Mouse (Mus musculus) embryonic facial prominence, embryonic 14.5 days (tissue): Measurements from ENCODE around the gene Cdh23. TPM values are rescaled to one million over a fixed set of nuclear protein-coding genes. Genes with fewer than 3 reads are reported as not detected.

Experiments
- ATAC-seq: fragments of 200-750 bp; cut with Nextera tagmentation; 2 replicates; pipeline ENCODE4 v1.8.0; 2017; ENCODE audit warnings: low read depth, moderate number of reproducible peaks, moderate TSS enrichment
- DNase-seq: peaks from one replicate; pipeline ENCODE4 v3.0.0-alpha.2; 2015; ENCODE audit warnings: low spot score
- H3K27ac ChIP-seq: fragments of 300-500 bp; sonication (generic); replicated peaks from 2 replicates; pipeline ENCODE4 v1.5.1; 2014; ENCODE audit warnings: low read depth, mild to moderate bottlenecking, low read length, moderate library complexity
- H3K27me3 ChIP-seq: fragments of 300-500 bp; sonication (generic); replicated peaks from 2 replicates; pipeline ENCODE4 v1.6.1; 2014; ENCODE audit warnings: low read length; ENCODE audit not compliant: control insufficient read depth, insufficient read depth
- H3K36me3 ChIP-seq: fragments of 300-500 bp; sonication (generic); 2 replicates; pipeline ENCODE4 v1.6.1; 2014; ENCODE audit warnings: low read length, mixed read lengths; ENCODE audit not compliant: control insufficient read depth, insufficient read depth
- H3K4me1 ChIP-seq: fragments of 300-500 bp; sonication (generic); 2 replicates; pipeline ENCODE4 v1.6.1; 2014; ENCODE audit warnings: antibody characterized with exemption, low read length; ENCODE audit not compliant: control insufficient read depth, insufficient read depth
- H3K4me2 ChIP-seq: fragments of 300-500 bp; sonication (generic); 2 replicates; pipeline ENCODE4 v1.6.1; 2014; ENCODE audit warnings: low read depth, mild to moderate bottlenecking, low read length, moderate library complexity, mixed read lengths
- H3K4me3 ChIP-seq: fragments of 300-500 bp; sonication (generic); 2 replicates; pipeline ENCODE4 v1.5.1; 2014; ENCODE audit warnings: low read depth, mild to moderate bottlenecking, low read length
- H3K9ac ChIP-seq: fragments of 300-500 bp; sonication (generic); 2 replicates; pipeline ENCODE4 v1.6.1; 2014; ENCODE audit warnings: low read depth, mild to moderate bottlenecking, low read length, moderate library complexity, mixed read lengths
- H3K9me3 ChIP-seq: fragments of 300-500 bp; sonication (generic); 2 replicates; pipeline ENCODE4 v1.6.1; 2016; ENCODE audit warnings: low read length; ENCODE audit not compliant: control insufficient read depth
- WGBS: fragments of 180-500 bp; shearing (Covaris S2); extraction: QIAGEN DNeasy Blood & Tissue Kit; methylation state at CpG from one replicate; pipeline ENCODE4 v1.1.7; 2014; 5-methylcytosine and 5-hydroxymethylcytosine counted together
- polyA plus RNA-seq: library from polyadenylated mRNA; unstranded; fragments of >200 nt; fragmentation: Nextera tagmentation; extraction: Ambion mirVana; gene quantifications from 2 replicates; pipeline ENCODE4 v1.2.1, GENCODE M21; 2014

Gene Cdh23
- polyA plus RNA-seq, 1 experiment from 2014 or later = 1.0 TPM

- no peak overlapping the region for H3K9ac ChIP-seq
- no peaks in the 10 kb centered on the region for H3K27me3 ChIP-seq
- peak overlapping the region; percentile 61 for H3K27ac ChIP-seq
- H3K4me2 ChIP-seq = no peak overlapping the region
- peak; percentile 59 for DNase-seq
- 47% methylated on average over 11 of the region's 11 CpGs for WGBS
- no peak overlapping the region for H3K4me3 ChIP-seq
- H3K9me3 ChIP-seq = no peaks in the 10 kb centered on the region
- H3K4me1 ChIP-seq = peaks cover 25% of the 10 kb centered on the region
- H3K36me3 ChIP-seq = no peaks in the 10 kb centered on the region
- no peak; the same call in 1 of the 2 replicates for ATAC-seq
Measured at GRCm38 (mm10) chr10:60354881-60355677, 341.2 kb downstream of the Cdh23 start.

- H3K9ac ChIP-seq = no peak overlapping the region
- H3K27me3 ChIP-seq = no peaks in the 10 kb centered on the region
- no peak overlapping the region for H3K27ac ChIP-seq
- H3K4me3 ChIP-seq = no peak overlapping the region
- no peaks in the 10 kb centered on the region for H3K36me3 ChIP-seq
- H3K4me1 ChIP-seq = peaks cover 29% of the 10 kb centered on the region
- no peak for ATAC-seq
- WGBS = 90% methylated on average over 4 of the region's 4 CpGs
- no peaks in the 10 kb centered on the region for H3K9me3 ChIP-seq
- H3K4me2 ChIP-seq = no peak overlapping the region
- no peak for DNase-seq
Measured at GRCm38 (mm10) chr10:60354003-60354325, 342.3 kb downstream of the Cdh23 start.

- H3K27ac ChIP-seq = 0 out of 2 replicates have a peak overlapping the region, but pooled peaks have one; percentile 67
- H3K4me1 ChIP-seq = peaks cover 30% of the 10 kb centered on the region
Measured at GRCm38 (mm10) chr10:60353241-60354002, 342.9 kb downstream of the Cdh23 start.

GRCm38 (mm10) chr10:60351761-60352455 lies 344.4 kb downstream of the Cdh23 start:
- Histone ChIP-seq H3K4me2 (peak overlapping the region; percentile 5; the same call in 1 of the 2 replicates), H3K4me1 (peaks cover 28% of the 10 kb centered on the region), H3K4me3 (no peak overlapping the region), H3K9me3 (no peaks in the 10 kb centered on the region), H3K36me3 (no peaks in the 10 kb centered on the region), H3K27ac (peak overlapping the region; percentile 85), H3K27me3 (no peaks in the 10 kb centered on the region), H3K9ac (no peak overlapping the region)
- ATAC-seq (peak; percentile 72; the same call in 1 of the 2 replicates), DNase-seq (peak; percentile 91)
- 17% methylated on average over 7 of the region's 7 CpGs for WGBS

More at GRCm38 (mm10) chr10:60353241-60354002, 342.9 kb downstream of the Cdh23 start:
- ATAC-seq (no peak), DNase-seq (no peak)
- Histone ChIP-seq H3K4me2 (no peak overlapping the region), H3K4me3 (no peak overlapping the region), H3K9me3 (no peaks in the 10 kb centered on the region), H3K9ac (no peak overlapping the region), H3K36me3 (no peaks in the 10 kb centered on the region), H3K27me3 (no peaks in the 10 kb centered on the region)
- 54% methylated on average over 4 of the region's 5 CpGs for WGBS

- ATAC-seq (no peak), DNase-seq (no peak)
- WGBS = 6% methylated on average over 3 of the region's 3 CpGs
- no peak overlapping the region for H3K9ac ChIP-seq
- peak overlapping the region; percentile 5 for H3K4me2 ChIP-seq
- H3K4me1 ChIP-seq = peaks cover 35% of the 10 kb centered on the region
- H3K4me3 ChIP-seq = no peak overlapping the region
- no peaks in the 10 kb centered on the region for H3K9me3 ChIP-seq
- no peaks in the 10 kb centered on the region for H3K27me3 ChIP-seq
- no peaks in the 10 kb centered on the region for H3K36me3 ChIP-seq
- peak overlapping the region; percentile 85 for H3K27ac ChIP-seq
Measured at GRCm38 (mm10) chr10:60351248-60351647, 345.0 kb downstream of the Cdh23 start.

GRCm38 (mm10) chr10:60350805-60351167 lies 345.5 kb downstream of the Cdh23 start:
- peak overlapping the region; percentile 35; the same call in 1 of the 2 replicates for H3K4me2 ChIP-seq
- DNase-seq (peak; percentile 91), ATAC-seq (peak; percentile 71)
- H3K27ac ChIP-seq = peak overlapping the region; percentile 85
- no peaks in the 10 kb centered on the region for H3K36me3 ChIP-seq
- H3K4me1 ChIP-seq = peaks cover 37% of the 10 kb centered on the region
- peak overlapping the region; percentile 5; the same call in 1 of the 2 replicates for H3K4me3 ChIP-seq
- no peaks in the 10 kb centered on the region for H3K9me3 ChIP-seq
- H3K27me3 ChIP-seq = no peaks in the 10 kb centered on the region
- WGBS = 16% methylated on average over 3 of the region's 3 CpGs
- H3K9ac ChIP-seq = no peak overlapping the region

GRCm38 (mm10) chr10:60350077-60350804 lies 346.0 kb downstream of the Cdh23 start:
- Histone ChIP-seq H3K27me3 (no peaks in the 10 kb centered on the region), H3K4me1 (peaks cover 37% of the 10 kb centered on the region), H3K4me2 (peak overlapping the region; percentile 35; the same call in 1 of the 2 replicates), H3K36me3 (no peaks in the 10 kb centered on the region), H3K27ac (peak overlapping the region; percentile 28; the same call in 1 of the 2 replicates), H3K4me3 (peak overlapping the region; percentile 5; the same call in 1 of the 2 replicates), H3K9ac (no peak overlapping the region), H3K9me3 (no peaks in the 10 kb centered on the region)
- no peak for DNase-seq
- 43% methylated on average over 4 of the region's 5 CpGs for WGBS
- ATAC-seq = no peak

- H3K27ac ChIP-seq = peak overlapping the region; percentile 28; the same call in 1 of the 2 replicates
- WGBS = 80% methylated on average over 5 of the region's 5 CpGs
- H3K4me3 ChIP-seq = no peak overlapping the region
- DNase-seq (no peak), ATAC-seq (no peak)
- H3K4me1 ChIP-seq = peaks cover 37% of the 10 kb centered on the region
- no peak overlapping the region for H3K9ac ChIP-seq
- no peaks in the 10 kb centered on the region for H3K27me3 ChIP-seq
- no peak overlapping the region for H3K4me2 ChIP-seq
- H3K9me3 ChIP-seq = no peaks in the 10 kb centered on the region
- H3K36me3 ChIP-seq = no peaks in the 10 kb centered on the region
Measured at GRCm38 (mm10) chr10:60349644-60350043, 346.6 kb downstream of the Cdh23 start.
